Mouse (Mus musculus): Measurements from ENCODE around the gene Sez6l.

The Sez6l gene

GRCm38 (mm10) chr5:112382641-112383330 lies 194.2 kb downstream of the Sez6l start:
- DNase-seq = no peak

- no peak for DNase-seq
Measured at GRCm38 (mm10) chr5:112382042-112382441, 194.9 kb downstream of the Sez6l start.

- DNase-seq = no peak
Measured at GRCm38 (mm10) chr5:112381154-112381553, 195.8 kb downstream of the Sez6l start.

GRCm38 (mm10) chr5:112378716-112379115 lies 198.3 kb downstream of the Sez6l start:
- DNase-seq = no peak

DNA sequence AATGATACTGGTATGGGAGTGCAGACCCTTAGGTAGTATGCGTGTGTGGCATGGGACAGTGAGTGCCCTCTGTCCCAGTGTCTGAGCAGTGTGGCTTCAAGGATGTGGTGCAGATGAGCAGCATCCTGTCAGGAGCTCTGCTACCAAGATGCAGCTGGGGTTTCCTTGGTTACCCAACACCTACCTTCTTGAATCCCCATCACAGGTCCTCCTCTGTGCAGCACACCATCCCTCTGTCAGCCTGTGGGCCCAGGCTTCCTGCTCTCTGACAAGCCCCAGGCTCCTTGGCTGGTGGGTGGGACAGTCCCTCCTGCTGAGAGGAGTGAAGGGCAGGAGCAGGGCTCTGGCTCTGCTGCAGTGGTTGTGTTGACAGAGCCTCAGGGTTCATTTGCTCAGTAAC lies 199.6 kb downstream of the Sez6l start:
- DNase-seq = no peak

DNA sequence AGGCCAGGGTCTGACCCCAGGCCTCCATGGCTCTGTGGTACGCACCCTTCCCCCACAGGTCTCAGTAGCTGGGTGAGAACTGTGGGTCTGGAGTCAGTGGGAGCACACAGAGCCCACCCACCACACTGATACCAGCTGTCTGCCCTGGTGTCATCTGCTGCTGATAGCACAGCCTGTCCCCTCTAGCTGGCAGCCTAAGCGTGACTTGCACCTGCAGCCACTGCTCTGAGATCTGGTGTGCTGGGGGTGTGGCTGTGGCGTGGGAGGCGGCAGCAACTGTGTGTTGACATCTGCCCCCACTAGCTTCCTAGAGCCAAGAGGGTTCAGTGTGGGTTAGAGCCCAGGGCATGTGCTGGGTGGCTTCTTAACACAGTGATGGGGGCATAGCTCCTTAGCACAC lies 200.9 kb downstream of the Sez6l start:
- DNase-seq = no peak

DNA sequence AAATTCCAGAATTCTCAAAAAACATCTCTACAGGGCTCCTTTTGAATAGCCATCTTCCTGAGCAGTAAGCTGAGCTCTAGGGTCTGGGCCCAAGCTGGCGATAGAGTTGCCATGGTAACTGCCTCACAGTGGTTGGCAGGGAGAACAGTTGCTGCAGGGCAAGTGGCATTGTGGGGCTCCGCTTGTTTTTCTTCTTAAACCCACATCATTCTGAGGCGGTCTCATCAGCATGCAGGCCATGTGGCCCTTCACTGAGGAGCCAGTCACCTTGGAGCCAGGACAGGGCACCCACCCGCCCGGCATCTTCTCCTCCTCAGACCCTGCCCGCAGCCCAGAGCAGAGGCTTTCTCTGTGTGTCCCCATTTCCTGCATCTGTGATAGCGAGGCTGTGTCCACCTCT lies 205.1 kb downstream of the Sez6l start:
- peak; percentile 48 for DNase-seq

DNA sequence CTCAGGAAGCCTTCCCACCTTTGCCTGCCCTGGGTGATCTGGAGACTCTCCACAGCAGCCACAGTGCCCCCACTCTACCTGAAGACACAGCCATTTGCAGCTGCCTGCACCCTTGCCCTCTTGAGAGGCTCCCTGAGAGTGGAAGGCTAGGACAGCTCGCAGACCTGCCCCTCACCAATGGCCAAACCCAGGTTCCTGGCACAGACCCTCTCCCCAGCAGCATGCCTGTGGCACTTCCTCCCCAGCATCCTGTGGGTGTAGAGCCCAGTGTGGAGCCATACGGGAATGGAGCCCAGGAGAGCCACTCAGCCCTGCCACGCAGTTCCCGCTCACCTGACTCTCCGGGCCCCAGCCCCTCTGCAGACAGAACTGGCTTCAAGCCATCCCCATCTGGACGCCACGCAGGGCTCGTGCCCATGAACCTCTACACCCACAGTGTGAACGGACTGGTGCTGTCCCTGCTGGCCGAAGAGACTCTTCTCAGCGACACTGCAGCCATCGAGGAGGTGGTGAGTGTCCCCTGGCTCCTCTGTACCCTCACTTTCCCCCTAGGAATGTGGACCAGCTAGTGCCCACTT lies 206.7 kb downstream of the Sez6l start:
- no peak for DNase-seq

DNA sequence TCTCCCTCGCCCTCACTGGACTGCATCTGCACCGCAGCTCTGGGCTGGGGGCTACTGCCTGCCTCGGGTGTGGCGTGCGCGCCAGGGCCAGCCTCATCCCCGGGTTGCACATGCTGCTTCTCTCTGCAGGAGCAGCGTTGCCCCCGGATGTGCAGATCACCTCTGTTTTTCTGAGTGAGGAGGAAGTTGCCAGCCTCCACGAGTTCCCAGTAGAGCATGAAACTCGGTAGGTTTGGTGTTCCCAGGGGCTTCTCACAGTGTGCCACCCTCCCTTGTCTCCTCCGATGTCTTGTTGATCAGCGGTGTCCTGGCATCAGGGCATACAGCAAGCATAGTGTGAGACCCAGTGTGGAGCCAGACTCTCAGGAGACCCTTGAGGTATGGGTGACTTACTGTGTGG lies 207.7 kb downstream of the Sez6l start:
- DNase-seq = no peak

Data from right cerebral cortex, postnatal 14 days (tissue).